Mouse (Mus musculus) stomach, postnatal 0 days (tissue): ENCODE measurements around the gene Gm20604. TPM values are rescaled to one million over a fixed set of nuclear protein-coding genes. Genes with fewer than 3 reads are reported as not detected.
A peak's percentile ranks its signal among the peaks of the same experiment; 100 is the strongest.

Experiments
- ATAC-seq: fragments of 200-750 bp; cut with Nextera tagmentation; 2 replicates; pipeline ENCODE4 v1.8.0; 2017; ENCODE audit not compliant: low FRiP score, low TSS enrichment
- DNase-seq: peaks from one replicate; pipeline ENCODE4 v3.0.0-alpha.2; 2016; ENCODE audit warnings: low spot score
- H3K27ac ChIP-seq: fragments of 300-500 bp; sonication (generic); replicated peaks from 2 replicates; pipeline ENCODE4 v1.5.1; 2014; ENCODE audit warnings: mild to moderate bottlenecking, control low read depth
- H3K27me3 ChIP-seq: fragments of 300-500 bp; sonication (generic); 2 replicates; pipeline ENCODE4 v1.6.1; 2014; ENCODE audit warnings: low read length; ENCODE audit not compliant: control insufficient read depth, insufficient read depth
- H3K36me3 ChIP-seq: fragments of 300-500 bp; sonication (generic); 2 replicates; pipeline ENCODE4 v1.6.1; 2014; ENCODE audit warnings: low read length, mixed read lengths; ENCODE audit not compliant: control insufficient read depth, insufficient read depth
- H3K4me1 ChIP-seq: fragments of 300-500 bp; sonication (generic); replicated peaks from 2 replicates; pipeline ENCODE4 v1.6.1; 2014; ENCODE audit warnings: antibody characterized with exemption; ENCODE audit not compliant: control insufficient read depth, insufficient read depth
- H3K4me2 ChIP-seq: fragments of 300-500 bp; sonication (generic); replicated peaks from 2 replicates; pipeline ENCODE4 v1.6.1; 2014; ENCODE audit warnings: low read depth, mild to moderate bottlenecking, control low read depth, moderate library complexity
- H3K4me3 ChIP-seq: fragments of 300-500 bp; sonication (generic); 2 replicates; pipeline ENCODE4 v1.5.1; 2014; ENCODE audit warnings: low read depth, low read length, control low read depth
- H3K9ac ChIP-seq: fragments of 300-500 bp; sonication (generic); 2 replicates; pipeline ENCODE4 v1.6.1; 2014; ENCODE audit warnings: mild to moderate bottlenecking, low read length, control low read depth, mixed read lengths
- H3K9me3 ChIP-seq: fragments of 300-500 bp; sonication (generic); 2 replicates; pipeline ENCODE4 v1.6.1; 2016; ENCODE audit warnings: low read length; ENCODE audit not compliant: control insufficient read depth
- CTCF ChIP-seq: IDR thresholded peaks from 2 replicates; pipeline ENCODE4 v1.5.1; 2016; ENCODE audit warnings: antibody characterized with exemption, low read depth, mild to moderate bottlenecking, moderate library complexity
- EP300 ChIP-seq: optimal IDR thresholded peaks from 2 replicates; pipeline ENCODE3; 2016; ENCODE audit warnings: antibody characterized with exemption
- WGBS: fragments of 180-500 bp; shearing (Covaris S2); extraction: QIAGEN DNeasy Blood & Tissue Kit; methylation state at CpG from one replicate; pipeline ENCODE4 v1.1.7; 2014; 5-methylcytosine and 5-hydroxymethylcytosine counted together
- polyA plus RNA-seq: library from polyadenylated mRNA; unstranded; fragments of >200 nt; fragmentation: Nextera tagmentation; extraction: Ambion mirVana; gene quantifications from 2 replicates; pipeline ENCODE4 v1.2.1, GENCODE M21; 2015

Gm20604 gene
- polyA plus RNA-seq, 1 experiment from 2014 or later = 10.3 TPM

GRCm38 (mm10) chr12:102763696-102764095 is 5.2 kb upstream of the Gm20604 start:
- H3K4me1 ChIP-seq = no peaks in the 10 kb centered on the region
- H3K36me3 ChIP-seq = peaks cover 12% of the 10 kb centered on the region; the same call in 1 of the 2 replicates
- no peak overlapping the region for H3K4me3 ChIP-seq
- DNase-seq (no peak), ATAC-seq (no peak)
- no peak for TF ChIP-seq CTCF
- no peak for TF ChIP-seq EP300
- no peak overlapping the region for H3K9ac ChIP-seq
- no peaks in the 10 kb centered on the region for H3K27me3 ChIP-seq
- H3K9me3 ChIP-seq = no peaks in the 10 kb centered on the region
- no peak overlapping the region for H3K27ac ChIP-seq
- no peak overlapping the region for H3K4me2 ChIP-seq

GRCm38 (mm10) chr12:102761668-102762067 is 3.2 kb upstream of the Gm20604 start:
- Histone ChIP-seq H3K27me3 (no peaks in the 10 kb centered on the region), H3K4me3 (no peak overlapping the region), H3K4me2 (no peak overlapping the region), H3K36me3 (peaks cover 7% of the 10 kb centered on the region; the same call in 1 of the 2 replicates), H3K27ac (no peak overlapping the region), H3K9ac (no peak overlapping the region), H3K4me1 (no peaks in the 10 kb centered on the region; the same call in 1 of the 2 replicates), H3K9me3 (no peaks in the 10 kb centered on the region)
- WGBS = 70% methylated on average over 3 of the region's 3 CpGs
- no peak for TF ChIP-seq EP300
- no peak for TF ChIP-seq CTCF
- no peak for ATAC-seq
- no peak for DNase-seq

GRCm38 (mm10) chr12:102758936-102759335 is 464 bp upstream of the Gm20604 start:
- no peak for ATAC-seq

GRCm38 (mm10) chr12:102757689-102758402 is 626 bp downstream of the Gm20604 start, which contains the start of the genes Gm28051, Gon7 and Ubr7:
Gene Gm28051, minus strand, starts transcription at chr12:102757765.
Gene Gon7, minus strand, starts transcription at chr12:102757803.
Gene Ubr7, plus strand, starts transcription at chr12:102757967.
- Histone ChIP-seq H3K4me3 (peak within 1 kb of the TSS; percentile 89), H3K4me2 (peak within 1 kb of the TSS; percentile 95), H3K9ac (peak within 1 kb of the TSS; percentile 80), H3K27me3 (no peaks in the 10 kb centered on the region), H3K27ac (peak within 1 kb of the TSS; percentile 86), H3K4me1 (no peaks in the 10 kb centered on the region; the same call in 1 of the 2 replicates), H3K36me3 (no peaks in the 10 kb centered on the region), H3K9me3 (no peaks in the 10 kb centered on the region)
- WGBS = under 1% methylated on average over 62 of the region's 73 CpGs
- peak; percentile 71 for TF ChIP-seq CTCF
- no peak for TF ChIP-seq EP300
- peak; percentile 97 for DNase-seq
- ATAC-seq = peak; percentile 98

More at GRCm38 (mm10) chr12:102758936-102759335, 464 bp upstream of the Gm20604 start:
- Histone ChIP-seq H3K4me2 (peak overlapping the region; percentile 95), H3K9me3 (no peaks in the 10 kb centered on the region), H3K4me1 (no peaks in the 10 kb centered on the region; the same call in 1 of the 2 replicates), H3K4me3 (peak overlapping the region; percentile 89), H3K36me3 (peaks cover 2% of the 10 kb centered on the region; the same call in 1 of the 2 replicates), H3K9ac (peak overlapping the region; percentile 80), H3K27ac (no peak overlapping the region), H3K27me3 (no peaks in the 10 kb centered on the region)
- no peak for DNase-seq
- no peak for TF ChIP-seq EP300
- TF ChIP-seq CTCF = no peak
- WGBS = 0% methylated on average over 5 of the region's 5 CpGs

- H3K36me3 ChIP-seq = no peaks in the 10 kb centered on the region
- peak overlapping the region; percentile 78 for H3K4me2 ChIP-seq
- H3K27me3 ChIP-seq = no peaks in the 10 kb centered on the region
- H3K9ac ChIP-seq = peak overlapping the region; percentile 60
- H3K9me3 ChIP-seq = no peaks in the 10 kb centered on the region
- H3K4me1 ChIP-seq = no peaks in the 10 kb centered on the region; the same call in 1 of the 2 replicates
- DNase-seq (no peak), ATAC-seq (peak; percentile 83)
- peak overlapping the region; percentile 81 for H3K27ac ChIP-seq
- WGBS = 1% methylated on average over 46 of the region's 46 CpGs
- TF ChIP-seq CTCF (no peak), EP300 (no peak)
- H3K4me3 ChIP-seq = peak overlapping the region; percentile 89
Measured at GRCm38 (mm10) chr12:102757055-102757688, 1.3 kb downstream of the Gm20604 start.
